Mouse (Mus musculus) heart, postnatal 0 days (tissue): Measurements from ENCODE around the gene Sufu.

ENCODE experiments used
- CTCF ChIP-seq: IDR thresholded peaks from 2 replicates; pipeline ENCODE4 v1.5.1; 2016; ENCODE audit warnings: antibody characterized with exemption, control low read depth, low read depth
- EP300 ChIP-seq: IDR thresholded peaks from 2 replicates; pipeline ENCODE4 v1.6.1; 2016; ENCODE audit warnings: antibody characterized with exemption, low read depth

- TF ChIP-seq EP300 (no peak), CTCF (no peak)
Observed at GRCm38 (mm10) chr19:46508738-46509137, 112.0 kb downstream of the Sufu start.
